Mouse (Mus musculus): Measurements from ENCODE around the gene Drg1. TPM values are rescaled to one million over a fixed set of nuclear protein-coding genes. Genes with fewer than 3 reads are reported as not detected.
"Not testable (repeated sequence)": the region's sequence is repeated elsewhere in the genome, so short reads cannot be mapped to it uniquely, and the experiment has no call there.

Drg1 gene
- polyA plus RNA-seq, 1 experiment from 2014 or later = 261 TPM

GRCm38 (mm10) chr11:3172526-3172925 lies 93.7 kb downstream of the Drg1 start:
- ATAC-seq = not testable (repeated sequence)

GRCm38 (mm10) chr11:3171931-3172330 lies 94.3 kb downstream of the Drg1 start:
- not testable (repeated sequence) for H3K36me3 ChIP-seq; H3K9ac ChIP-seq (replicated peaks); H3K4me1 ChIP-seq (replicated peaks); ATAC-seq; H3K4me3 ChIP-seq (replicated peaks); H3K4me2 ChIP-seq (replicated peaks); H3K27me3 ChIP-seq; H3K27ac ChIP-seq
- 68% methylated on average over 1 of the region's 1 CpGs for WGBS
- peaks cover 19% of the 10 kb centered on the region for H3K9me3 ChIP-seq

More at GRCm38 (mm10) chr11:3172526-3172925, 93.7 kb downstream of the Drg1 start:
- not testable (repeated sequence) for H3K27me3 ChIP-seq; H3K4me2 ChIP-seq (replicated peaks); H3K27ac ChIP-seq; H3K4me3 ChIP-seq (replicated peaks); H3K9ac ChIP-seq (replicated peaks); H3K36me3 ChIP-seq; H3K4me1 ChIP-seq (replicated peaks)
- H3K9me3 ChIP-seq = peaks cover 15% of the 10 kb centered on the region
- WGBS = 67% methylated on average over 6 of the region's 6 CpGs

- H3K4me3 ChIP-seq (replicated peaks); H3K27ac ChIP-seq; H3K9ac ChIP-seq (replicated peaks); H3K4me2 ChIP-seq (replicated peaks); H3K27me3 ChIP-seq; H3K36me3 ChIP-seq; H3K4me1 ChIP-seq (replicated peaks): not testable (repeated sequence)
- ATAC-seq = peak; percentile 32; the same call in 1 of the 2 replicates
- peaks cover 22% of the 10 kb centered on the region for H3K9me3 ChIP-seq
- WGBS = 78% methylated on average over 2 of the region's 2 CpGs
These were observed 97.2 kb downstream of the Drg1 start for GRCm38 (mm10) chr11:3169042-3169441.

GRCm38 (mm10) chr11:3167571-3168001 lies 98.6 kb downstream of the Drg1 start:
- 73% methylated on average over 4 of the region's 4 CpGs for WGBS

GRCm38 (mm10) chr11:3167129-3167528 lies 99.1 kb downstream of the Drg1 start:
- H3K4me3 ChIP-seq (replicated peaks); H3K27ac ChIP-seq; H3K36me3 ChIP-seq; H3K9ac ChIP-seq (replicated peaks); H3K4me1 ChIP-seq (replicated peaks); H3K4me2 ChIP-seq (replicated peaks); H3K27me3 ChIP-seq; ATAC-seq: not testable (repeated sequence)
- H3K9me3 ChIP-seq = peaks cover 23% of the 10 kb centered on the region
- 87% methylated on average over 4 of the region's 4 CpGs for WGBS

More at GRCm38 (mm10) chr11:3167571-3168001, 98.6 kb downstream of the Drg1 start:
- H3K36me3 ChIP-seq; H3K4me3 ChIP-seq (replicated peaks); H3K4me1 ChIP-seq (replicated peaks); H3K9ac ChIP-seq (replicated peaks); ATAC-seq; H3K4me2 ChIP-seq (replicated peaks); H3K27me3 ChIP-seq; H3K27ac ChIP-seq: not testable (repeated sequence)
- H3K9me3 ChIP-seq = peaks cover 19% of the 10 kb centered on the region

- H3K27me3 ChIP-seq; H3K27ac ChIP-seq; ATAC-seq; H3K4me2 ChIP-seq (replicated peaks); H3K4me3 ChIP-seq (replicated peaks); H3K9ac ChIP-seq (replicated peaks); H3K36me3 ChIP-seq; H3K4me1 ChIP-seq (replicated peaks): not testable (repeated sequence)
- H3K9me3 ChIP-seq = peaks cover 20% of the 10 kb centered on the region
These were observed 99.9 kb downstream of the Drg1 start for GRCm38 (mm10) chr11:3166321-3166720.

GRCm38 (mm10) chr11:3165210-3165782 lies 100.9 kb downstream of the Drg1 start:
- not testable (repeated sequence) for H3K27ac ChIP-seq; H3K27me3 ChIP-seq; H3K36me3 ChIP-seq; H3K4me1 ChIP-seq (replicated peaks); H3K9ac ChIP-seq (replicated peaks); H3K4me3 ChIP-seq (replicated peaks); H3K4me2 ChIP-seq (replicated peaks)
- peaks cover 21% of the 10 kb centered on the region for H3K9me3 ChIP-seq
- 83% methylated on average over 3 of the region's 5 CpGs for WGBS
- ATAC-seq = peak; percentile 57

GRCm38 (mm10) chr11:3163661-3164060 lies 102.6 kb downstream of the Drg1 start:
- H3K27me3 ChIP-seq; ATAC-seq; H3K4me3 ChIP-seq (replicated peaks); H3K36me3 ChIP-seq; H3K27ac ChIP-seq; H3K9ac ChIP-seq (replicated peaks); H3K4me1 ChIP-seq (replicated peaks); H3K4me2 ChIP-seq (replicated peaks): not testable (repeated sequence)
- 63% methylated on average over 3 of the region's 3 CpGs for WGBS
- H3K9me3 ChIP-seq = peaks cover 21% of the 10 kb centered on the region

- WGBS = 86% methylated on average over 2 of the region's 2 CpGs
- ATAC-seq = not testable (repeated sequence)
These were observed 103.1 kb downstream of the Drg1 start for GRCm38 (mm10) chr11:3163122-3163521.

GRCm38 (mm10) chr11:3162236-3162897 lies 103.8 kb downstream of the Drg1 start:
- not testable (repeated sequence) for H3K36me3 ChIP-seq; H3K27me3 ChIP-seq; H3K4me1 ChIP-seq (replicated peaks); H3K9ac ChIP-seq (replicated peaks); H3K4me3 ChIP-seq (replicated peaks); H3K27ac ChIP-seq; H3K4me2 ChIP-seq (replicated peaks)
- peak; percentile 53 for ATAC-seq
- H3K9me3 ChIP-seq = peaks cover 20% of the 10 kb centered on the region
- WGBS = 70% methylated on average over 5 of the region's 5 CpGs

More at GRCm38 (mm10) chr11:3163122-3163521, 103.1 kb downstream of the Drg1 start:
- not testable (repeated sequence) for H3K4me2 ChIP-seq (replicated peaks); H3K4me3 ChIP-seq (replicated peaks); H3K27me3 ChIP-seq; H3K36me3 ChIP-seq; H3K9ac ChIP-seq (replicated peaks); H3K27ac ChIP-seq; H3K4me1 ChIP-seq (replicated peaks)
- peaks cover 21% of the 10 kb centered on the region for H3K9me3 ChIP-seq

- H3K4me3 ChIP-seq (replicated peaks); H3K27me3 ChIP-seq; H3K4me1 ChIP-seq (replicated peaks); H3K4me2 ChIP-seq (replicated peaks); H3K9ac ChIP-seq (replicated peaks); H3K36me3 ChIP-seq; ATAC-seq; H3K27ac ChIP-seq: not testable (repeated sequence)
- H3K9me3 ChIP-seq = peaks cover 18% of the 10 kb centered on the region
- WGBS = 60% methylated on average over 1 of the region's 2 CpGs
These were observed 104.8 kb downstream of the Drg1 start for GRCm38 (mm10) chr11:3161370-3161769.

GRCm38 (mm10) chr11:3158800-3159199 lies 107.4 kb downstream of the Drg1 start:
- H3K27ac ChIP-seq; H3K4me3 ChIP-seq (replicated peaks); H3K4me2 ChIP-seq (replicated peaks); H3K27me3 ChIP-seq; H3K9ac ChIP-seq (replicated peaks); H3K4me1 ChIP-seq (replicated peaks); ATAC-seq; H3K36me3 ChIP-seq: not testable (repeated sequence)
- H3K9me3 ChIP-seq = peaks cover 19% of the 10 kb centered on the region
- 89% methylated on average over 4 of the region's 4 CpGs for WGBS

- not testable (repeated sequence) for H3K27ac ChIP-seq; H3K4me2 ChIP-seq (replicated peaks); H3K4me1 ChIP-seq (replicated peaks); ATAC-seq; H3K27me3 ChIP-seq; H3K4me3 ChIP-seq (replicated peaks); H3K36me3 ChIP-seq; H3K9ac ChIP-seq (replicated peaks)
- WGBS = 92% methylated on average over 6 of the region's 6 CpGs
- peaks cover 20% of the 10 kb centered on the region for H3K9me3 ChIP-seq
These were observed 108.2 kb downstream of the Drg1 start for GRCm38 (mm10) chr11:3157996-3158395.

Measured in midbrain, embryonic 13.5 days (tissue).